Mouse (Mus musculus): ENCODE results near the gene Reps2. TPM values are rescaled to one million over a fixed set of nuclear protein-coding genes. Genes with fewer than 3 reads are reported as not detected.
A peak's percentile ranks its signal among the peaks of the same experiment; 100 is the strongest.

Reps2 gene
- polyA plus RNA-seq, 1 experiment from 2014 or later, result 2.3 TPM

- peak overlapping the region; percentile 62; the same call in 1 of the 2 replicates for H3K4me3 ChIP-seq (replicated peaks)
- 73% methylated on average over 4 of the region's 4 CpGs for WGBS
These were observed 1.7 kb downstream of the Reps2 start for GRCm38 (mm10) chrX:162641764-162642163.

GRCm38 (mm10) chrX:162635159-162635558, 8.3 kb downstream of the Reps2 start:
- H3K9ac ChIP-seq (replicated peaks), result no peak overlapping the region
- H3K27me3 ChIP-seq, result peaks cover 26% of the 10 kb centered on the region; the same call in 1 of the 2 replicates
- no peak overlapping the region for H3K27ac ChIP-seq
- H3K36me3 ChIP-seq, result no peaks in the 10 kb centered on the region
- no peak for ATAC-seq
- no peaks in the 10 kb centered on the region for H3K9me3 ChIP-seq
- no peak overlapping the region for H3K4me3 ChIP-seq (replicated peaks)
- no peak overlapping the region for H3K4me2 ChIP-seq (replicated peaks)
- H3K4me1 ChIP-seq (replicated peaks), result no peaks in the 10 kb centered on the region
- 66% methylated on average over 2 of the region's 2 CpGs for WGBS

More at GRCm38 (mm10) chrX:162641764-162642163, 1.7 kb downstream of the Reps2 start:
- Histone ChIP-seq H3K27ac (no peak overlapping the region), H3K36me3 (no peaks in the 10 kb centered on the region), H3K4me1 (replicated peaks) (no peaks in the 10 kb centered on the region), H3K9me3 (no peaks in the 10 kb centered on the region), H3K4me2 (replicated peaks) (peak overlapping the region; percentile 62; the same call in 1 of the 2 replicates), H3K9ac (replicated peaks) (no peak overlapping the region), H3K27me3 (peaks cover 43% of the 10 kb centered on the region)
- no peak for ATAC-seq

- H3K4me1 ChIP-seq (replicated peaks), result peaks cover 10% of the 10 kb centered on the region; the same call in 1 of the 2 replicates
- peak; percentile 67 for ATAC-seq
- 55% methylated on average over 1 of the region's 1 CpGs for WGBS
- H3K9me3 ChIP-seq, result no peaks in the 10 kb centered on the region
- H3K27me3 ChIP-seq, result no peaks in the 10 kb centered on the region; the same call in 1 of the 2 replicates
- H3K9ac ChIP-seq (replicated peaks), result no peak overlapping the region
- H3K36me3 ChIP-seq, result no peaks in the 10 kb centered on the region
- H3K27ac ChIP-seq, result peak overlapping the region; percentile 73
- no peak overlapping the region for H3K4me3 ChIP-seq (replicated peaks)
- no peak overlapping the region for H3K4me2 ChIP-seq (replicated peaks)
These were observed 21.4 kb downstream of the Reps2 start for GRCm38 (mm10) chrX:162622091-162622437.

GRCm38 (mm10) chrX:162621194-162622090, 22.0 kb downstream of the Reps2 start:
- Histone ChIP-seq H3K36me3 (no peaks in the 10 kb centered on the region), H3K27me3 (no peaks in the 10 kb centered on the region; the same call in 1 of the 2 replicates), H3K4me3 (replicated peaks) (no peak overlapping the region), H3K27ac (peak overlapping the region; percentile 73), H3K9ac (replicated peaks) (no peak overlapping the region), H3K4me2 (replicated peaks) (no peak overlapping the region), H3K4me1 (replicated peaks) (peaks cover 10% of the 10 kb centered on the region; the same call in 1 of the 2 replicates), H3K9me3 (no peaks in the 10 kb centered on the region)
- WGBS, result 74% methylated on average over 5 of the region's 5 CpGs
- peak; percentile 89 for ATAC-seq

- Histone ChIP-seq H3K36me3 (no peaks in the 10 kb centered on the region), H3K9me3 (no peaks in the 10 kb centered on the region), H3K4me1 (replicated peaks) (peaks cover 10% of the 10 kb centered on the region; the same call in 1 of the 2 replicates), H3K27me3 (no peaks in the 10 kb centered on the region; the same call in 1 of the 2 replicates), H3K27ac (no peak overlapping the region), H3K9ac (replicated peaks) (no peak overlapping the region), H3K4me3 (replicated peaks) (no peak overlapping the region), H3K4me2 (replicated peaks) (no peak overlapping the region)
- no peak for ATAC-seq
- 84% methylated on average over 2 of the region's 2 CpGs for WGBS
These were observed 23.7 kb downstream of the Reps2 start for GRCm38 (mm10) chrX:162619705-162620104.

- peaks cover 10% of the 10 kb centered on the region; the same call in 1 of the 2 replicates for H3K4me1 ChIP-seq (replicated peaks)
- H3K27ac ChIP-seq, result no peak overlapping the region
- WGBS, result 90% methylated on average over 3 of the region's 3 CpGs
- no peaks in the 10 kb centered on the region for H3K9me3 ChIP-seq
- no peaks in the 10 kb centered on the region; the same call in 1 of the 2 replicates for H3K27me3 ChIP-seq
- no peak overlapping the region for H3K4me2 ChIP-seq (replicated peaks)
- H3K4me3 ChIP-seq (replicated peaks), result no peak overlapping the region
- no peaks in the 10 kb centered on the region for H3K36me3 ChIP-seq
- no peak for ATAC-seq
- H3K9ac ChIP-seq (replicated peaks), result no peak overlapping the region
These were observed 24.9 kb downstream of the Reps2 start for GRCm38 (mm10) chrX:162618547-162618946.

GRCm38 (mm10) chrX:162606113-162606512, 37.3 kb downstream of the Reps2 start:
- Histone ChIP-seq H3K4me1 (replicated peaks) (no peaks in the 10 kb centered on the region), H3K36me3 (no peaks in the 10 kb centered on the region), H3K9me3 (no peaks in the 10 kb centered on the region), H3K27ac (no peak overlapping the region), H3K4me3 (replicated peaks) (no peak overlapping the region), H3K27me3 (peaks cover 16% of the 10 kb centered on the region; the same call in 1 of the 2 replicates), H3K4me2 (replicated peaks) (no peak overlapping the region), H3K9ac (replicated peaks) (no peak overlapping the region)
- WGBS, result 89% methylated on average over 2 of the region's 2 CpGs
- ATAC-seq, result no peak

- no peak for ATAC-seq
- no peak overlapping the region for H3K9ac ChIP-seq (replicated peaks)
- no peaks in the 10 kb centered on the region for H3K36me3 ChIP-seq
- 87% methylated on average over 3 of the region's 3 CpGs for WGBS
- no peak overlapping the region for H3K4me2 ChIP-seq (replicated peaks)
- H3K9me3 ChIP-seq, result no peaks in the 10 kb centered on the region
- no peak overlapping the region for H3K27ac ChIP-seq
- peaks cover 4% of the 10 kb centered on the region; the same call in 1 of the 2 replicates for H3K27me3 ChIP-seq
- no peak overlapping the region for H3K4me3 ChIP-seq (replicated peaks)
- no peaks in the 10 kb centered on the region for H3K4me1 ChIP-seq (replicated peaks)
These were observed 43.8 kb downstream of the Reps2 start for GRCm38 (mm10) chrX:162599666-162600065.

GRCm38 (mm10) chrX:162591005-162591801, 52.2 kb downstream of the Reps2 start:
- WGBS, result 45% methylated on average over 5 of the region's 8 CpGs
- H3K4me2 ChIP-seq (replicated peaks), result no peak overlapping the region
- no peaks in the 10 kb centered on the region for H3K36me3 ChIP-seq
- no peak overlapping the region for H3K27ac ChIP-seq
- H3K9ac ChIP-seq (replicated peaks), result no peak overlapping the region
- ATAC-seq, result no peak
- H3K4me3 ChIP-seq (replicated peaks), result no peak overlapping the region
- H3K9me3 ChIP-seq, result no peaks in the 10 kb centered on the region
- H3K4me1 ChIP-seq (replicated peaks), result peaks cover 8% of the 10 kb centered on the region; the same call in 1 of the 2 replicates
- peaks cover 14% of the 10 kb centered on the region; the same call in 1 of the 2 replicates for H3K27me3 ChIP-seq

- no peaks in the 10 kb centered on the region for H3K9me3 ChIP-seq
- peaks cover 17% of the 10 kb centered on the region; the same call in 1 of the 2 replicates for H3K27me3 ChIP-seq
- peaks cover 8% of the 10 kb centered on the region; the same call in 1 of the 2 replicates for H3K4me1 ChIP-seq (replicated peaks)
- H3K36me3 ChIP-seq, result no peaks in the 10 kb centered on the region
- H3K9ac ChIP-seq (replicated peaks), result no peak overlapping the region
- no peak overlapping the region for H3K4me3 ChIP-seq (replicated peaks)
- ATAC-seq, result no peak
- WGBS, result 65% methylated on average over 6 of the region's 6 CpGs
- no peak overlapping the region for H3K27ac ChIP-seq
- no peak overlapping the region for H3K4me2 ChIP-seq (replicated peaks)
These were observed 53.2 kb downstream of the Reps2 start for GRCm38 (mm10) chrX:162590145-162590790.

- no peak overlapping the region for H3K9ac ChIP-seq (replicated peaks)
- H3K27ac ChIP-seq, result no peak overlapping the region
- 89% methylated on average over 3 of the region's 3 CpGs for WGBS
- peaks cover 14% of the 10 kb centered on the region; the same call in 1 of the 2 replicates for H3K4me1 ChIP-seq (replicated peaks)
- H3K4me2 ChIP-seq (replicated peaks), result no peak overlapping the region
- no peaks in the 10 kb centered on the region for H3K36me3 ChIP-seq
- H3K27me3 ChIP-seq, result peaks cover 24% of the 10 kb centered on the region; the same call in 1 of the 2 replicates
- no peak for ATAC-seq
- no peak overlapping the region for H3K4me3 ChIP-seq (replicated peaks)
- no peaks in the 10 kb centered on the region for H3K9me3 ChIP-seq
These were observed 54.2 kb downstream of the Reps2 start for GRCm38 (mm10) chrX:162589173-162589805.
